Mouse (Mus musculus) leukemia stem cell, adult 10-12 weeks (primary cell): ENCODE measurements around the gene Sarm1. TPM values are rescaled to one million over a fixed set of nuclear protein-coding genes. Genes with fewer than 3 reads are reported as not detected.

Source experiments
- polyA plus RNA-seq: library from polyadenylated mRNA; stranded (reverse); fragments of >175 nt; gene quantifications from 2 replicates; pipeline ENCODE4 v1.2.3, GENCODE M21; 2012; ENCODE audit warnings: low replicate concordance

Sarm1 gene
- polyA plus RNA-seq, result 0.05 and 0.11 TPM in 2 replicates

GRCm38 (mm10) chr11:78497544-78498522, at the start of gene Sarm1:
Sarm1 (minus strand) TSS chr11:78497754.

GRCm38 (mm10) chr11:78536080-78536689, 38.6 kb upstream of the Sarm1 start, which contains the start of the genes Tnfaip1 and Ift20:
Tnfaip1 (minus strand) TSS chr11:78536332.
Ift20 (plus strand) TSS chr11:78536361.

GRCm38 (mm10) chr11:78512025-78512957, 14.7 kb upstream of the Sarm1 start, which contains the start of the genes Tmem199 and Poldip2:
Tmem199 (minus strand) TSS chr11:78512172.
Poldip2 (plus strand) TSS chr11:78512193.

GRCm38 (mm10) chr11:78502909-78503650, 5.5 kb upstream of the Sarm1 start, which contains the start of gene Sebox:
Sebox (plus strand) TSS chr11:78503447.

GRCm38 (mm10) chr11:78499004-78499403, 1.4 kb upstream of the Sarm1 start, which contains the start of gene Vtn:
Vtn (plus strand) TSS chr11:78499091.

GRCm38 (mm10) chr11:78465568-78466180, 31.9 kb downstream of the Sarm1 start, which contains the start of gene Slc46a1:
Slc46a1 (plus strand) TSS chr11:78465697.

Other genes starting within 250 kb of the Sarm1 start
- 12.0 and 69.9 TPM in 2 replicates for gene 2610507B11Rik, start 236.0 kb downstream of the Sarm1 start, polyA plus RNA-seq
- gene BC030499, start 206.9 kb downstream of the Sarm1 start, polyA plus RNA-seq, result not detected in 2 replicates
- gene Spag5, start 196.2 kb downstream of the Sarm1 start, polyA plus RNA-seq, result 13.8 and 44.5 TPM in 2 replicates
- gene Aldoc, start 174.8 kb downstream of the Sarm1 start, polyA plus RNA-seq, result 0.27 and 1.1 TPM in 2 replicates
- gene Pigs, start 169.3 kb downstream of the Sarm1 start, polyA plus RNA-seq, result 15.9 and 90.3 TPM in 2 replicates
- gene Unc119, start 154.3 kb downstream of the Sarm1 start, polyA plus RNA-seq, result 13.1 and 20.8 TPM in 2 replicates
- gene Foxn1, start 111.2 kb downstream of the Sarm1 start, polyA plus RNA-seq, result not detected in 2 replicates
- gene Slc13a2, start 75.5 kb downstream of the Sarm1 start, polyA plus RNA-seq, result 0.07 TPM in 1 of 2 replicates, not detected in the other
- gene Slc46a1, start 32.1 kb downstream of the Sarm1 start, polyA plus RNA-seq, result 0.43 and 3.0 TPM in 2 replicates
- gene Vtn, start 1.3 kb upstream of the Sarm1 start, polyA plus RNA-seq, result not detected in 2 replicates
- not detected in 2 replicates for gene Sebox, start 5.7 kb upstream of the Sarm1 start, polyA plus RNA-seq
- 24.3 and 26.0 TPM in 2 replicates for gene Tmem199, start 14.4 kb upstream of the Sarm1 start, polyA plus RNA-seq
- 34.6 and 38.5 TPM in 2 replicates for gene Poldip2, start 14.4 kb upstream of the Sarm1 start, polyA plus RNA-seq
- gene Tnfaip1, start 38.6 kb upstream of the Sarm1 start, polyA plus RNA-seq, result 4.0 and 5.9 TPM in 2 replicates
- 8.6 and 41.0 TPM in 2 replicates for gene Ift20, start 38.6 kb upstream of the Sarm1 start, polyA plus RNA-seq
- gene Tmem97, start 53.0 kb upstream of the Sarm1 start, polyA plus RNA-seq, result 17.5 and 30.4 TPM in 2 replicates
- gene Nlk, start 199.6 kb upstream of the Sarm1 start, polyA plus RNA-seq, result 14.5 and 32.1 TPM in 2 replicates